Mouse (Mus musculus) right cerebral cortex, adult 18-20 months (tissue): ENCODE data around the gene Chd4.
"Not testable (repeated sequence)": the region's sequence is repeated elsewhere in the genome, so short reads cannot be mapped to it uniquely, and the experiment has no call there.

Experiments used
- DNase-seq: peaks from one replicate; pipeline ENCODE4 v3.0.0; 2022; ENCODE audit warnings: mixed read lengths

The Chd4 gene

DNA sequence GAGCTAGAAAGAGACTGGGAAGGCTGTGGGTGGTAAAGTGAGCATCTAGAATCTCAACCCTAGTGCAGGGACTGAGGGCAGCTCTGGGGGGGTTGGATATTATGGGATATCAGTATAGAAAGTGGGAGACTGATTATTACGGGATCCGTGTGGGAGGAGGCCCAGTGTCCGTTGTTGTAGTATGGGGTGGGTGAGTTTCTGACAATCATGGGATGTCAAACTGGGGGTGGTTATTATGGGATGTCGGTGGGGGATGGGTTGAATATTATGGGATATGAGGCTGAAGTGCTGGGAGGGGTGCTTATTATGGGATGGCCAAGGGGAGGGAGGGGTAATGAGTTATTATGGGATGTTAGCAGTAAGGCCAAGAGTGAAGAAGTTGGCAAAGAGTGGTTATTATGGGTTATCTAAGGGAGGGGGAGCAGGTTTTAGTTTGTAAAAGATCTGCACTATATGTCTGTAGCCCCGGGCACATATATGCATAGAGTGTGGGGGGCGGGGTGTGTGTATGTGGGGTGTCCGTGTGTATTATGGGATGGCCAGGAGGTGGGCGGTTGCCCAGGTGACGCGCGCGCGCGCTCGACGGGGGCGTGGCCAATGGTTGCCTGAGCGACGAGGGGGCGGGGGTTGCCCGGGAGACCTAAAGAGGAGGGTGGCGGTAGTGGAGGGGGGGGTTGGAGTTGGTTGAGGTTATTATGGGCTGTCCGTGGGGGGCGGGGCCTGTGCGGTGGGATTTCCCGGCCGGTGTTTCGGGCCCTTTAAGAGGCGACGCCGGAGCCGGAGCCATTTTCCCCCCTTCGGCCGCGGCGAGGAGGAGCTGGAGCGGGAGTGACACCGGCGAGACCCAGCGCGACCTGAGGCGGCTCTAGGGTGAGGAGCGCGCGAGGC, at the start of gene Chd4:
Gene Chd4, plus strand, starts transcription at position 591 of the 888 bp plus-strand sequence.
- DNase-seq: peak; percentile 94

DNA sequence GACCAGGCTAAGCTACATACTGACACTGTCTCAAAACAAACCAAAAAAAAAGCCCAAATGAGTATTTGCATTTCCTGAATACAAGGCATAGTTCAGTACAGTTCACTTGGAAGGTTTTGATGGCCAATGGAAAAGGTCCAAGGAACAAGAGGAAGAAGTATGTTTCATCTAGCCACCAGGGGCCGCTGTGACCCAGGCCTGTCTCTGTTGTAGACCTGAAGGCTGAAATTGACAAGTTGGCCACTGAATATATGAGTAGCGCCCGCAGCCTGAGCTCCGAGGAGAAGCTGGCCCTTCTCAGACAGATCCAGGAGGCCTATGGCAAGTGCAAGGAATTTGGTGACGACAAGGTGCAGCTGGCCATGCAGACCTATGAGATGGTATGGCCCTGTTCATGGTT, 49.1 kb upstream of the Chd4 start:
- DNase-seq: peak; percentile 77

DNA sequence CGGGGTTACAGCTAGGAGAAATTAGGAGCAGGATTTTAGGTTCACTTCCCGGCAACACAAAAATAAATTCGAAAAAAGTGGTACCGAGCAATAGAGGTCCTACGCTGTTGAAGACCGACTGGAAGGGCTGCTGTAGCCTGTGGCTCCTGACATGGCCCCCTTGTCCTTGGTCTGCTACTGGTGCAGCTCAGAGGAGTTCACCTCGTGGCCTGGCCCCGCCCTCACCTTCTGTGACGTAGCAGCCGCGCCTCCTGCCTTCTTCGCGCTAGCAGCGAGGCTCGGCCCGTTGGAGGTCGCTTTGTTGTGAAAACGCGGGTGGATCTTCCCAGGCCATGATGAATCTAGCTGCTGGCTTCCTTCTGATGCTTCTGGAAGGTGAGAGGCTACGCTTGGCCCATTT, 46.1 kb upstream of the Chd4 start, which contains the start of gene Acrbp:
Gene Acrbp, plus strand, starts transcription at position 12 of the 400 bp plus-strand sequence.
- no peak for DNase-seq

DNA sequence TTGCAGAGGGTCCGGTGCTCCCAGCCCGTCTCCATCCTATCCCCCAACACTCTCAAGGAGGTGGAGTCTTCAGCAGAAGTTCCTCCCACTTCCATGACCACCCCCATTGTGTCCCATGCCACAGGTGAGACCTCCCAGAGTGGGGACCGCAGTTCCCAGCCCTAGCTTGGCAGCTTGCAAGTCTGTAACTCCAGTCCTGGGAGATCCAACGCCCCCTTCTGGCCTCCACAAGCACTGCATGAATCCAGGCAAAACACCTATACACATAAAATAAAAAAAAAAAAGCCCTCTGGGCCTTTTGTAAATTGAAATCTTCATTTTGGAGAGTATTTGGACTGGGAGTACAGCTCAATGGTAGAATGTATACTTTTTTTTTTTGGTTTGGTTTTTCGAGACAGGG, 44.5 kb upstream of the Chd4 start:
- no peak for DNase-seq

DNA sequence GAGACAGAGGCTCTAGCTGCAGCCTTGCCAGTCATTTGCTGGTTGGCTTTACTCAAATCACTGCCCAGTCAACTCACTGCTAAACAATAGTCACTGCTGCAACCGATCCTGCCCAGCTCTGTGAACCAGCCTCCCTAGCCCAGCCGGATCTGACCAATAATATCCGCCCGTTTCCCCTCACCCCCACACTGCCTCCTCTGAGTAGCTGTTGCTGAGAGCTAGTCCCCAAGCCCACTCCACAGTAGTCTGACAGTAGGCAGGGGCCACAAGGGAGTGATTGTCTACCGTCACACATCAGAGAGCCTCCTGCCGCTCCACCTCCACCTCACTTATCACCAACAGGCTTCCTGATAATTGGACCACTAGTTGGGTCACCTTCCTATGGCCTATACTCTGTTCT, 34.3 kb upstream of the Chd4 start:
- no peak for DNase-seq

DNA sequence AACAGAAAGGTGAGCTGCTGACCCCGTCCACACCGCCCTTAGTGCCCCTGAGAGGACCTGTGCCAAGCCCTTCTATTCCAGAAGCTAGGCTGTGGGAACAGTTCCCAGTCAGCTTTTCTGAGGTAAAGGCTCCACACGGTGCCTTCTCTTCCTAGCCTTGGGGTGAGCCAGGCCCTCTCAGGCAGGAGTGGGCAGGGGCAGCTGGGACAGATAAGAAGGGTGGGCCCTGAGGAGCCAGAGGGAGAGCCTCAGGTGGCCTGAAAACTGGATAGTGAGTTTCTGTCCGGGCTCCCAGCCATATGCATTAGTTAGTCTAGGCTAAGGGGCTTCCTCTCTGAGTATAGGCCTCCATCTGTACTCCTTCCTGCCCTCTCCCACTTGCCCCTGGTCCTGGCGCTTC, 33.3 kb upstream of the Chd4 start:
- no peak for DNase-seq

DNA sequence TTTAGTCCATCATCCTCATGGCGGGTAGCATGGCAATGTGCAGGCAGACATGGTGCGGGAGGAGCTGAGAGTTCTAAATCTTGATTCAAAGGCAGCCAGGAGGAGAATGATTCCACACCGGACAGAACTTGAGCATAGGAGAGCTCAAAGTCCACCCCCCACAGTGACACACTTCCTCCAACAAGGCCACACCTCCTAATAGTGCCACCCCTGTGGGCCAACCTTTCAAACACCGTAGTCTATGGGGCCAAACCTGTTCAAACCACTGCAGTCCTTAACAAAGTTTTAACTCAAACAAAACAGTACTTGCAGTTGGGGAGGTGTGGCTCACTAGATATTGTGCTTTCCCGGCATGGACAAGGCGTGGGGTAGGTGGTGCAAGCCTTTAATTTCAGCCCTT, 31.9 kb upstream of the Chd4 start:
- DNase-seq: no peak

DNA sequence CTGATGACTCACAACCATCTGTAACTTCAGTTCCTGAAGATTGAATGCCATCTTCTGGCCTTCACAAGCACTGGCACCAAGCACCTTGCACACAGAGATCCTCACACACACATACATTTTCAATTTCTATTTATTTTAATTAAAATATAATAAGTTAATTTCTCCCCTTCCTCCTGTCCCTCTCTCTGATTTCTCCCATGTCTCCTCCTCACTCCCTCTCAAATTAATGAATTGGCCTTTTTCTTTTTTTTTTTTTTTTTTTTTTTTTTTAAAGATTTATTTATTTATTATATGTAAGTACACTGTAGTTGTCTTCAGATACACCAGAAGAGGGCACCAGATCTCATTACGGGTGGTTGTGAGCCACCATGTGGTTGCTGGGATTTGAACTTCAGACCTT, 30.6 kb upstream of the Chd4 start:
- not testable (repeated sequence) for DNase-seq

DNA sequence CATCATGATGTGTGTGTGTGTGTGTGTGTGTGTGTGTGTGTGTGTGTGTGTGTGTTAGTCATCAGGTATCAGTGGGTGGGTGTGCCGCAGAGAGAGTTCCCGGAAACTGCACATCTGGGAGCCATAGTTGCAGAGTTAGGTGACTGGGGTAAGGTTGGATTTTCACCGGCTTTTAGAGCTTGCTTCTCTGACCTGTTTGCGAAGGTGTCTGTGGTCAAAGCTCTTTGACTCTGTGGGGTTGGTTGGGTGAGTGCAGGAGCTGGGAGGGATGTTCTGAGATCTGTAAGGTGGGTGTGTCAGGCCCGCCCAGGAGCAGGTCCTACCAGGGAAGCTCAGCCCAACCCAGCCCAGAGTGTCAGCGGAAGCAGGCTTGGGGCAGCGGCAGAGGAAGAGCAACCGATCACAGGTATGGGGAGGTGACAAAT, 28.2 kb upstream of the Chd4 start, which contains the start of gene Lpar5:
Gene Lpar5, plus strand, starts transcription at position 350 of the 425 bp plus-strand sequence.
- no peak for DNase-seq

DNA sequence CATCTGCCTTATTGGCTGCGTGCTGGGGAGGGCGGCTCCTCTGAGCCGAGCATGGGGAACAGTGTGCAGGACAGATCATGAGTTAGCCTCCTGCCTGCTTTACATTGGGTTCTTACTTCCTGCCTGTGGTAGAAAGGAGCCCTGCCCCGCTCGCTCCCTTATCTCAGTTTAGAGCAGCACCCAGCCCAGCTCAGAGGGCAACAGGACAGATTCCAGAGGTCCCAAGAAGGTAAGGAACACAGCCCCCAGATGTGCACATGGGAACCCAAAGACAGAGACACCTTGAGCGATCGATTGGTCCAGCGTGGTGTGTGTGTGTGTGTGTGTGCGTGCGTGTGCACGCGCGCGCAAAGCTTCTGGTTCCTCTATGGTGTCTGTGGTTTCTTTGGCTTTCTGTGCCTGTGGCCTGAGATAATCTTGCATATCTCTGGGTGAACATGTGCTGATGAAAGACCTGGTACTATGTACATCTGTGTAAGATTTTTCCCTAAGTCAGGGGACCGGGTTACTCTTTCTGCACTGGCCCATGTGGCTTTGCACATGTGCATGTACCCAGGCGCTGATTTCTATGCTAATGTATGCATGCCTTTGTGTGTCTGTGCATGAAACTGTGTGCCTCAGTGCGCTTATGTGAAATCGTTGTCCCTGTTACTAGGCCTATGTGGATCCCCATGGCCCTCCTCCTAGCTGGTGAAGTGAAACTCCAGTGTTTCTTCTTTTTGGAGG, 24.4 kb upstream of the Chd4 start:
- DNase-seq: no peak

DNA sequence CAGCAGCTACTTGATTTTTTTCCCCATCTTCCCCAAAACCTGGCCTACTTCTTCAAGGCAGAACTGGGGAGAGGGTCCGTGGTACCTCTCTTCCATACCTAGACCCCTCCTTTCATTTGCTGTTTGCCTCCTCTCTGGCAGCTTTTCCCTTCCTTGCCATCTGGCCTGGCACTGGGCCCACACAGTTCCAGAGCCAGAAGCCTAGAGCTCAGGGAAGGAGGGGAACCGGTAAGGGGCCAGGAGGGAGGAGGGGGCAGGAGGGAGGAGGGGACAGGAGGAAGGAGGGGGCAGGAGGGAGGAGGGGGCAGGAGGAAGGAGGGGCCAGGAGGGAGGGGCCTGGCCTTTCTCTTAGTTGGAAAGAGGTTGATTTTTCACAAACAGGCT, 23.9 kb upstream of the Chd4 start:
- peak; percentile 53 for DNase-seq

DNA sequence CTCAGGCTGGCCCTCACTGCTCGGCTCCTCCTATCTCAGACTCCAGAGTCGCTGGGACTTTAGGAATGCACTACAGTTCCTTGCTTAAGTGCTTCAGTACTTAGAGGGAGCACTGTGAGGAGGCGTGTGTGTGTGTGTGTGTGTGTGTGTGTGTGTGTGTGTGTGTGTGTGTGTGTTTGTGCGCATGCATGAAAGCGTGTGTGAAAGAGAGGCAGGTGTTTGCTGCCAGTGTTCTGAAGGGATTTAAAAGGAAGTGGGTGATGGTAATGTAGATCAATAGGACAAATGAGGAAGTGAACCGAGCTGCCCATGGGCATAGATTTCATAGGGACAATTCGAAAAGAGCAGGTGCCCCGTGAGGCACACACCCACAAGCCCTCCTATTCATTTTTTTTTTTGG, 22.0 kb upstream of the Chd4 start:
- no peak for DNase-seq

DNA sequence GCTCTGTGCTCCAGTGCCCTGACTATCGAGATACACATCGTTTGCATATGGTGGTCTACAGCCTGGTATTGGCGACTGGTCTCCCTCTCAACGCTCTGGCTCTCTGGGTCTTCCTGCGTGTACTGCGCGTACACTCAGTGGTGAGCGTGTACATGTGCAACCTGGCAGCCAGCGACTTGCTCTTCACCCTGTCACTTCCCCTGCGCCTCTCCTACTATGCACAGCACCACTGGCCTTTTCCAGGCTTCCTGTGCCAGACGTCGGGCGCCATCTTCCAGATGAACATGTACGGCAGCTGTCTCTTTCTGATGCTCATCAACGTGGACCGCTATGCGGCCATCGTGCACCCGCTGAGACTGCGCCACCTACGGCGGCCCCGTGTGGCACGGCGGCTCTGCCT, 14.4 kb upstream of the Chd4 start:
- no peak for DNase-seq

DNA sequence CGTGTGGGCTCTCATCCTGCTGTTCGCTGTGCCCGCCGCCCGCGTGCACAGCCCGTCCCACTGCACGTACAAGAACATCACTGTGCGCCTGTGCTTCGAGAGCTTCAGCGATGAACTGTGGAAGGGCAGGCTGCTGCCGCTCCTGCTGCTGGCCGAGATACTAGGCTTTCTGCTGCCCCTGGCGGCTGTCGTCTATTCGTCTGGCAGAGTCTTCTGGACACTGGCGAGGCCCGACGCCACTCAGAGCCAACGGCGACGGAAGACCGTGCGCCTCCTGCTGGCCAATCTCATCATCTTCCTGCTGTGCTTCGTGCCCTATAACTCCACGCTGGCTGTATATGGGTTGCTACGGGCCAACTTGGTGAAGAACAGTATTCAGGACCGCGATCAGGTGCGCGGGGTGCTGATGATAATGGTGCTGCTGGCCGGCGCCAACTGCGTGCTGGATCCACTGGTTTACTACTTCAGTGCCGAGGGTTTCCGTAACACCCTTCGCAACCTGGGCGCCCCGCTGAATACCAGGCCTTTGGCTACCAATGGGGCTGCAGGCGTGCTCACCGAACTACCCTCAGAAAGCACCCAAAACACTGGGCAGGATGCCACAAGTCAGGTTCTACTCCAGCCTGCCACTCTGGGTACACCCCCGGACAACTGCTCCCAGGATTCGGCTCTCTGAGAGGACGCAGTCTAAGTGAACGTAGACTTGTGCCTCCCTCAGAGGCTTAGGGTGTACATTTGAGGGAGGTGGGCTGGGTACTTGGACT, 13.8 kb upstream of the Chd4 start:
- DNase-seq: peak; percentile 83

DNA sequence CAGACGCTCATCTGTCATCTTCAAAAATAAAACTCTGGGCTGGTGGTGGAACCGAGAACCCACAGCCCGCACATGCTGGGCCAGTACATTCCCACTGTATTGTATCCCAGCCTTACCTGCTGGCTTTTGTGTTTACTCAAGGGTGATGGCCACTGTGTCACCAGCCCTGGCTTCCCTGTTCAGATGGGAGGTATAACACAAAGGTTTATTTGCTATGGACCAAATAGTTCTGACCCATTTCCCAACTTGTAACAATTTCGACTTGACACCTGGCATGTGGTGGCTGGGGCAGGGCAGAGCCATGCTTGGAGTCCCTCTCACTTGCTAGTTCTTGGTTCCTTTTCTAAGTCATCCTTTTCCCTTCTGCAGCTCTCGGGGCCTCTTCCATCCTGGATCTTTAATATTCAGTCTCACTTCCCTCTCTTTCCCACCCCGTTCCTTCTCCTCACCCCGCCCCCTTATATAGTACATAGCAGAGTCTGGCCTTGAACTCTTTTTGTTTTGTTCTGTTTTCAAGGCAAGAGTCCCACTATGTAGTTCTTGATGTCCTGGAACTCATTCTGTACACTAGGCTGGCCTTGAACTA, 12.9 kb upstream of the Chd4 start:
- DNase-seq: no peak

DNA sequence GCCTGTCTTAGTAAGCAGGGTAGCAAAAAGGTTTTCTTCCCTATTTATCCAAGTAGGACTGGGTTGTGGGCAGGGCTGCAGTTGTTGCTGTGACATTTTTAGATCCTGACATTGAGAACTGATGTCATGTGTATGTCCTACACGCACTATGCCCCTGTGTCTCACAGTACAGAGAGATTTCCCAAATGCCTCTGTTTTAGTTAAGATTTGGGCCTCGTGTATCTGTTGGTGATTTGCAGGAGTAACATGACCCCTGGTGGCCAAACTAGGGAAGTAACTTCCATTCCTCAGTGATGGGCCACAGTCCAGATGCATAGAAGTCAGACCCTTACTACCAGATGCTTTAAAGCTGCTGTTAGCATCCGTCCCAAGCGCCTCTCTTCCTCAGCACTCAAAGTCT, 11.4 kb upstream of the Chd4 start:
- DNase-seq: peak; percentile 70

DNA sequence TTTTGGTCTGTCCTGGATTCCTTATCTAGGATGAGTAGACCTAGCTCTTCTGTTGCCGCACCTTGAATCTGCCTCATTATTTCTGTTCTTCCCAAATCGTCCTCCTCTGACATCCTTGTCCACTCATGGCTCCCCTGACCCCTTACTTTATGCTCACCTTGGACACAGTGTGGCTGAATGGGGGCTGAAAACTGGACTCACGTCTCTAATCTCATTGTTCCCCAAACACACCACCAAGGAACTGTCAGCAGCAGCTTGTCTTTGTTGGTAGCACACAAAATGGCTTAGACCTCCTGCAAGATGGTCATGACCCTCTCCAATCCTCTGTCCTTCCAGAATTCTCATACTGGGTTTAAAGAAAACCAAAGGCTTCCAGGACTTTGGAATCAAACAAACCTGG, 7.8 kb upstream of the Chd4 start:
- no peak for DNase-seq

DNA sequence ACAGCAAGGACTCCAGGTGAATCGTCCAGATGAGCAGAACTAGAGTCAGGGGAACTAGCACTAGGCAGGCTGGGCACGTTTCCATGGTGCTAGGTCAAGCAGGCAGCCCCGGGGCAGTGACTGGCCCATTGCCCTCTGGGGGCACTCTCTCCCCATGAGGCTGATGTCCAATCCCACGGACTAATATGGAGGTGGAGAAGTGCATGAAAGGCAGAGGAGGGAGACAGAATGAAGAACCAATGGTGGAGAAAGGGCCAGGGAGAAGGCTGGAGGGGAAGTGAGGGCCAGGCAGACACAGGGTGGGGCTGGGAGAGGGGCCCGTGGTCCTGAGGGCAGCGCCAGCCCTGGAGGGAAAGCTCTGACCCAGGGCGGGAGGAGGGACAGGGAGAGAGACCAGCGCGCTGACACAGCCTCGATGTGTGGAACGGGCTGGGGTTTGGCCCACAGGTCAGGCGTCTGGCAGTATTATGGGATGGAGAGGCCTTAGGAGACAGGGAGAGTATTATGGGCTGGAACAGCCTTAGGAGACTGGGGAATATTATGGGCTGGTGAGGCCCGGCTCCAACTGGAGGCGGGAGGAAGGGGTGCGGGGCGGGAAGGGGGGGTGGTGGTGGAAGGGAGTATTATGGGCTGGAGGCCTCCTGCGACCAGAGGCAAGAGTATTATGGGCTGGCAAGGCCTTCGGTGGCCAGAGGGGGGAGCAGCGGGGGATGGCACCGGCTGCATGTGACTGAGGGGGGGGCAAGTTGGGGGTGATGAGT, 7.0 kb upstream of the Chd4 start:
- DNase-seq: peak; percentile 81

DNA sequence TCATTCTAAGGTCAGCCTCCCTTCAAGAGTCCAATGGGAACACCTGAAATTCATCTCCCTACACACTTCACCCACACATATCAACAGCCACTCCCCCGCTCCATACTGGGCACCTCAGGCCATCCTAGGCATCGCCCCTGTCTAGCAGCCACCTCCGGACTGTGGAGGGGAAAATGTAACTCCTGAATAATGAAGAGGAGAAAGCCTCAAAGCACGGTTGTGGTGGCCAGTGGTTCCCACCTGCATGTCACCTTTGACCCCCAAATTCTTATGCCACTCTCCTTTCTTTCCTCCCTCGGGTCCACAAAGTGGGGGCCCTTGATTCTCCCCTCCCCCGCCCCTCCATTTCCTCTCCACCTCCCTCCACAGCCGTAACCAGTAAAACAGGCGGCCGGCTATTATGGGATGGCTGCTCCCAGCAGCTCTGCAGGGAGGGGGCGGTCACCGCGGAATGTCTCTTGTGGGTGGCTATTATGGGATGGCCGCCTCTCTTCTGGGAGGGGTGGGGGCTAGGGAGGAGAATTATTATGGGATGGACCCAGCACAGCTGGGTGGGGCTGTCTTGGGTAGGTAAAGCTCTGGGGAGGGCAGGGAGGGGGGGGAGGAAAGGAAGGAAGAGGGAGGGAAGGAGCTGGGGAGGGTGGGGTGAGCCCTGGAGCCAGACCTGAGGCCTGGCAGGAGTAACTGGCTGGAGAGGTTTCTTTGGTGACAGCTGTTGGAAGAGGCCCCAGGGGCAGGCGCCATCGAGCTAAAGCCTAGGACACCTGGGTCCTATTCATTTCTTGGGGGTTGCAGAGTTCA, 6.1 kb upstream of the Chd4 start:
- peak; percentile 89 for DNase-seq

DNA sequence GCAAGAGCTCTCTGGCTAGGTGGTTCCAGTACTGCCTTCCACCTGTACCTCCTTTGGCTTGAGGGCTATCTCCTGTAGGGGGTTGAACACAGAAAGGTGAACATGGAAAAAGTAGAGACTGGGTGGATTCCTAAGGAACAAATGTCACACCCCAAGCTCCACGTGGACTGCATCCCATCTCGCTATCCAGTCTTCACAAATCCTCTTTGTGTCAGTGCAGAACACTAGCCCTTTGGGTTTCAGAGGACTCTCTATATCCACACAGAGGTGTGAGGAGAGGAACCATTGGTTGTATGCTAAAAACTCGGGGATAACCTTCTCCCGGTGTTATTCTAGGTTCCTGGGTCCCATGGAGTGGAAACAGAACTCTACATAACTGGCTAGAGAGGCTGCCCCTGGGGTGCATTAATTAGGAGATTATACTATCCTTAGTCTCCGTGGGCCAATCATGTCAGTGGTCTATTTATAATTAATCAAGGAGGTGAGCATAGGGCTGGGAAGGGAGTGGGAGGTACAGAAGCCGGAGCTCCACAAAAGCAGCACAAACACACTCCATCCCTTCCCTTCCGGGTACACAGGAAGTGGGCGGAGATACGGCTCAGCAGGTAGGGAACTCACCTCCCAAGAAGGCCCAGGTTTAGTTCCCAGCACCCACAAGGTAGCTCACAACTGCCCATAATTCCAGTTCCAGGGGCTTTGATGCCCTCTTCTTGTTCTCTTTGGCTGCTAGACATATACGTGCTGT, 5.3 kb upstream of the Chd4 start:
- no peak for DNase-seq

DNA sequence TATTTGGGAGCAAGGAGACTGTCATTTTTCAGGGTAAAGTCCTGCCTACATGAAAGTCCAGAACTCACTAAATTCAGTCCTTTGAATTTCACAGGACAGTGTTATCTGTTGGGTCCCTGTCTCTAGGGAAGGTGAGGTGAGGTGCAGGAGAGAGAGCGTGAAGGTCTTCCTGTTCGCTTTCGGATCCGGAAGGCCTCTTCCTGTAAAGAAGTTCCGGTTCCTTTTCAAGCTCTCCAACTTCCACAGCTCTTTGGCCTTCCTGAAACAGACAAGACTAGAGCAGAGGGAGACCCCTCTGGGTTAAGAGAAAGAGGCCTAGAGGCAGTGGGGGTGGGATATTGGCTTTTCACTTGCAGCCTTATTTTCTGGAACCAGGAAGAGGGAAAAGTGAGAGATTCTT, 3.4 kb upstream of the Chd4 start:
- no peak for DNase-seq
